15 mouse cellular contexts compared by ENCODE assay signal in the genomic region with DNA sequence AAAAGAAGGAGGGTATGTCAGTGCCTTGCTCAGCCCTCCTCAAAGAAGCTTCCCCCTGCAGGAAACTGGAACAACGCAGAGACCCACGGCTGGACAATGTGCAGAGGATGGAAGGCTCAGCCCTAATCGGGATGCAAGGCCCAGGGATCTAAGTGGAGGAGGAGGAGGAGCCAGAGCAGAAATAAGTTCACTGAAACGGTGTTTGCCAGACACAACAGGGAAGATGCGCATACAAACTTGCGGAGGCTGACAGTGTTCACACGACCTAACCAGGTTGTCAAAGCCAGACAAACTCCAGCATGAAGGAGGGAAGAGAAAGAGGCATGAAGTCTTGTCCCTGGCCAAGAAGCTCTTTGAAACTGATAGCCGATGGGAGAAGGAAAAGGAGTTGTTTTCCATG.
"Had no signal": no experiment of that assay in that cellular context is flagged by ENCODE, and none has a peak within 500 bp of the region (broad histone marks: within the 10 kb centered on the region; RNA-seq: fewer than 3 reads in every experiment).

No protein-coding gene starts in this region.

- H3K27ac ChIP-seq: neural tube, embryonic 15.5 days; stomach, embryonic 15.5 days; stomach, postnatal 0 days had no signal

- H3K4me1 ChIP-seq: neural tube, embryonic 15.5 days; stomach, embryonic 15.5 days had no signal

- H3K36me3 ChIP-seq: neural tube, embryonic 15.5 days; stomach, embryonic 15.5 days had no signal

- H3K9ac ChIP-seq: neural tube, embryonic 15.5 days; stomach, embryonic 15.5 days had no signal

- DNase-seq: retina, postnatal 1 day; right cerebral cortex, adult 18-20 months; right cerebral cortex, postnatal 14 days; right cerebral cortex, postnatal 25 days; right cerebral cortex, postnatal 4 days; spleen, adult 18-20 months; thymus, adult 18-20 months; thymus, adult 2 months; thymus, postnatal 14 days; thymus, postnatal 25 days; thymus, postnatal 36 days; thymus, postnatal 4 days had no signal

- H3K4me2 ChIP-seq: neural tube, embryonic 15.5 days; stomach, embryonic 15.5 days had no signal

- H3K9me3 ChIP-seq: neural tube, embryonic 15.5 days; stomach, embryonic 15.5 days had no signal

- H3K27me3 ChIP-seq: neural tube, embryonic 15.5 days; stomach, embryonic 15.5 days had no signal

- H3K4me3 ChIP-seq: neural tube, embryonic 15.5 days; stomach, embryonic 15.5 days had no signal
